Mouse (Mus musculus) embryonic fibroblast, embryonic 13.5 days (primary cell): ENCODE data around the gene H2-DMb2. TPM values are rescaled to one million over a fixed set of nuclear protein-coding genes. Genes with fewer than 3 reads are reported as not detected.

Source experiments
- H3K27ac ChIP-seq: 2 replicates; pipeline ENCODE4 v1.5.1; 2012; ENCODE audit warnings: low read length, control low read depth, inconsistent platforms; ENCODE audit not compliant: insufficient read depth
- H3K4me1 ChIP-seq: 2 replicates; pipeline ENCODE4 v1.6.1; 2011; ENCODE audit warnings: low read length; ENCODE audit not compliant: control insufficient read depth, insufficient read depth
- H3K4me3 ChIP-seq: 2 replicates; pipeline ENCODE4 v1.5.1; 2011; ENCODE audit warnings: mild to moderate bottlenecking, control low read depth, low read length; ENCODE audit not compliant: insufficient read depth
- CTCF ChIP-seq: IDR thresholded peaks from 2 replicates; pipeline ENCODE4 v1.5.1; 2011; ENCODE audit warnings: mild to moderate bottlenecking, control low read depth, low read length, moderate library complexity, borderline replicate concordance; ENCODE audit not compliant: insufficient read depth
- POLR2A ChIP-seq: IDR thresholded peaks from 2 replicates; pipeline ENCODE4 v1.6.1; 2011; ENCODE audit warnings: low read depth, mild to moderate bottlenecking, control low read depth, low read length, moderate library complexity
- polyA plus RNA-seq: library from polyadenylated mRNA; stranded (reverse); fragments of >200 nt; gene quantifications from 2 replicates; pipeline ENCODE4 v1.2.4, GENCODE M21; 2011; ENCODE audit warnings: low read depth; ENCODE audit not compliant: missing spikeins, insufficient read length

The H2-DMb2 gene
- not detected in 2 replicates for polyA plus RNA-seq

DNA sequence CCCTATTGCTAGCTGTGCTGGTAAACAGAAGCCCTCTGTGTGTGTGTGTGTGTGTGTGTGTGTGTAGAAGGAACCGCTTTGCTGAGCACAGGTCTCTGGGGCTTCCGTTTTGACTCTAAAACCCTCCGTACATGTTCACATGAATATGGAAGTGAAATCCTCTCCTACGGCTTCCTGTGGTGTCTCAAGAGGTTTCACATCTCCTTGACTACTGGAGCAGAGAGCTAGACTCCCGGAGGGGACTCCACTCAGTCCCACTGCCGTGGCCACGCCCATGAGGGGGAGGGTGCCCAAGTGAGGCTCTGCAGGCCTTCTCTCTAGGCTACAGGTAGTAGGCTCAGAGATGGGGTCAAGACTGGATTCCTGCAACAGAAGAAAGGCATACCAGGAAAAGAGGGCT lies at the start of gene H2-DMb2:
Gene H2-DMb2, plus strand, starts transcription at position 275 of the 400 bp plus-strand sequence.
- Histone ChIP-seq H3K27ac (no peak within 1 kb of the TSS), H3K4me1 (peaks cover 5% of the 10 kb centered on the region; the same call in 1 of the 2 replicates), H3K4me3 (no peak within 1 kb of the TSS)
- TF ChIP-seq POLR2A: no peak
- TF ChIP-seq CTCF: no peak

DNA sequence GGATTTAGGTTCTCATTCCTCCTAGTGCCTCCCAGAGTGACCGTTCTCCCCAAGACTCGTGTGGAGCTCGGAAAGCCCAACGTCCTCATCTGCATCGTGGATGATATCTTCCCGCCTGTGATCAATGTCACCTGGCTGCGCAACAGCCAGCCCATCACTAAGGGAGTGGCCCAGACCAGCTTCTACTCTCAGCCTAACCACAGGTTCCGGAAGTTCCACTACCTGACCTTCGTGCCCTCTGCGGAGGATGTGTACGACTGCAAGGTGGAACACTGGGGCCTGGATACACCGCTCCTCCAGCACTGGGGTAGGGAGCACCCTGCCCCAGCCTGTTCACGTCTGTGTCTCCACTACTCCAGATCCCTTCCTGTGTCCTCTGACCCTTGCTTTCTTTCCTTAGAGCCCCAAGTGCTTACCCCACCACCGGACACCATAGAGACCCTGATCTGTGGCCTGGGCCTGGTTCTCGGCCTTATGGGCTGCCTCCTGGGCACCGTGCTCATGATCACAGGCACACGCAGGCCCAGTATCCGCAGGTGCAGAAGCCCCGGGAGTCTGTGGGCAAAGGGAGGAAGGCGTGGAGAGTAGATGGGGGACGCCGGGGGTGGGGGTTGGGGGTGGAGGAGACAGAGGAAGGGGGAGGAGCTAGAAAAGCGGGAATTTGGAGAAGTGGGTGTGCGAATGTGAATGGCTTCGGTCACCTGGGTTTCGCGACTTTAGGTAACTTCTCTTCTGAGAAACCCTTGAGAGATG lies 48.6 kb upstream of the H2-DMb2 start:
- Histone ChIP-seq H3K27ac (no peak overlapping the region), H3K4me1 (no peaks in the 10 kb centered on the region), H3K4me3 (no peak overlapping the region)
- no peak for TF ChIP-seq POLR2A
- no peak for TF ChIP-seq CTCF

DNA sequence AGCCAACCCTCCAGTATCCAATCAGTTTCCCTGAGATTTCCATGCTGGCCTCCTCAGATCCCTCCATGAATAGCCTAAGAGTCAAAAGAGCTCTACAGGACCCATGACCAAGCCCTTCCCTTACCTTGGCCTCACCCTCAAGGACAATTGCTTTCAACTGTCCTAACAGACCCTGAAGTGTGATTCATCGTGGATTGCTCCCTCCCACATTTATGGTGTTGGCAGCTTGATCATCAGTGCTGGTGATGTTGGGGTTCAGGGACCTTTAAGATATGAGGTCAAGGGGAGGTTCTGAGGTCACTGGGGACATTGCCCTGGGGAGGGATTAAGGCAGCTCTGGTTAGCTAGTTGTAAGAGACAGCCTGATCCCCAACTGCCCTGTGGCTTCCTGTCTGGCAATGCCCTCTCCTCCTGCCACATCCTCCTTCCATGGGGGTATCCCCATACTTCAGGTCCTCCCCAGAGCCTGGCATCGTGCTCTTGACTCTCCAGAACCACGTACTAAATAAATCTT lies 46.6 kb upstream of the H2-DMb2 start:
- no peak overlapping the region for H3K27ac ChIP-seq
- no peak for TF ChIP-seq POLR2A
- TF ChIP-seq CTCF: no peak
- no peaks in the 10 kb centered on the region for H3K4me1 ChIP-seq

DNA sequence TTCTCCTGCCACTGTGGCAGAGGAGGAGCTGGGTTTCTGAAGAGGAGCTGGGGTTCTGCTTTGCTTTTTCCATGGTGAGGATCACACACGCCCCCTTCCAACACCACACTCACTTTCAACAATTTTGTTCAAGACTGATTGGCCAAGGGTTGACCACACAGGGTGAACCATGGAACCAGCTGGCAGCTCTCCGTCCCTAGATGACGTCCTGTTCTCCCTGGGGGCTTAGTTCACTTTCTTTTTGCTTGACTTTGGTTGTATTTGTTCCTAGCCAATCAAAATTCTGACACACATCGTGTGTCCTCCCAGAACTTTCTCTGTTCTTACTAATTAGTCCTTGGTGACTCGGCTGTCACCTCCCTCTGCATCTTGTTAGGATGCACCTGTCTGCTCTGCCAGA lies 45.8 kb upstream of the H2-DMb2 start:
- Histone ChIP-seq H3K27ac (no peak overlapping the region), H3K4me3 (no peak overlapping the region), H3K4me1 (no peaks in the 10 kb centered on the region)
- TF ChIP-seq CTCF (no peak), POLR2A (no peak)

More for the DNA sequence above, 46.6 kb upstream of the H2-DMb2 start:
- H3K4me3 ChIP-seq: no peak overlapping the region

DNA sequence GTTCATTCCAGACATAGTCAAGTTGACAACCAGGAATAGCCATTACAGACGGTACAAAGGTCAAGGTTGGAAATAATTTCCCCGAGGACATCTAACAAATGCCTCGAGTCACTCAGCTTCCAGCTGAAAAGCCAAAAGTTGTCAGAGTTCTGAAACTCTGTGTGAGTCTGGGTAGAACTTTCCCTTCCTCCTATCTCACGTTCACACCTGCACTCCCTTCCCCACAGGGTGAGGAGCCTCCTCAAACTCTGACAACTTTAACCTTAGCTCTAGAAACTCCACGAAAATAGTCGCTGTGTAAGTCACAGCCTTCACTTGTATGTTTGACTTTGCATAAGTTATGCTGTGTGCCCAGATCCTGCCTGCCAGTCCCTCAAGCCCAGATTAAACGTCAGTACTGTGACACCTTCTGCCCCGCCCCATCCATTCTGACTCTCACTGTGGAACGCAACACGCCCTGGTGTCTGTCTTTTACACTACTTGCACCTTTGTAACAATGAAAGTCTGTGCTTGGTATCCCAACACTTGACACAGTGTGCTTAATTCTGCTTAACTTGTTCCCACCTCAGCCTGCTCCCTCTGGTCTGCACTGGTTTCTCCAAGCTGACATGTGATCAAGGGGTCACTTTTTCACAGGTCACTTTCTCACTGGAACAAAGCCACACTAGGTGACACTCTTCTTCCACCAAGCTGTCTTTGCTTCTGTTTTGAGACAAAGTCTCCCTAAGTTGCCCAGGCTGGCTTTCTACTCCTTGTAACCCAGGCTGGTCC lies 44.2 kb upstream of the H2-DMb2 start:
- TF ChIP-seq POLR2A (no peak), CTCF (no peak)
- Histone ChIP-seq H3K4me3 (no peak overlapping the region), H3K4me1 (no peaks in the 10 kb centered on the region), H3K27ac (no peak overlapping the region)

DNA sequence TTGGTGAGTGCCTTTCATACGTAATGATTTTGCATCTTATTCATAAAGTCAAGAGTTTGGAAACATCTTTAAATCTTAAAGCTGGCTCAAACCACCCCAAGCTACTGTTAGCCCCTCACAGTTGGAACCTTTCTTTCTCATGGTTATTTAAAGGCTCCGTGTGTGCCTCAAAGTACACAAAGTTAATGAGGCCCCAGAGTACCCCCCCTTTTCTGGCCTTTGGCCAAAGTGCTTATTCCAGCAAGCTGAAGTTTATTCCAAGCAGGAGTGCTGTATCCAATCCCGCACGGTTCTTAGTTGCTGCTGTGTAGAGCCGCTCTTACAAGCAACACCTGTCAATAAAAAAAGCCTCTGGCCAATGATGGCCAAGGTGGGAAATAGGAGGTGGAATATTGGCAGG lies 43.6 kb upstream of the H2-DMb2 start:
- Histone ChIP-seq H3K4me1 (no peaks in the 10 kb centered on the region), H3K4me3 (no peak overlapping the region)

DNA sequence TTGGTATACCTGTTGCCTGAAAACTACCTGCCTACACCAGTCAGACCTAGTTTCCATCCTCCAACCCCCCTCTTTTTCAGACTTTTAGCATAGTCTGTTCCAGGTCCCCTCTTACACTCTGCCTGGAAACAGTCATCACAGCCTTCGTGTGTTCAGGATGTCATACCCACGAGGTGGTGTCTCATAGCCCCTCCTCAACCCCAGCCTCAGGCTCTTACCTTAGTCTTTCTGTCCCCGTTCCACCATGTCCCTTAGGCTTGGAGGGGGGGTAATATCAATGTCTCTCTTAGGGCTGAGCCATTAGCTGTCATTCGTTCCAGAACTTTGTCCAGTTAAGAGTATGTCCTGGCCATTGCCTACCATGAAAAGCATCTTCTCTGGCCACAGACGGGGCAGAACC lies 41.9 kb upstream of the H2-DMb2 start:
- Histone ChIP-seq H3K27ac (no peak overlapping the region), H3K4me1 (no peaks in the 10 kb centered on the region), H3K4me3 (no peak overlapping the region)
- TF ChIP-seq CTCF (no peak), POLR2A (no peak)

More for the DNA sequence above, 43.6 kb upstream of the H2-DMb2 start:
- no peak for TF ChIP-seq POLR2A
- TF ChIP-seq CTCF: no peak
- no peak overlapping the region for H3K27ac ChIP-seq

DNA sequence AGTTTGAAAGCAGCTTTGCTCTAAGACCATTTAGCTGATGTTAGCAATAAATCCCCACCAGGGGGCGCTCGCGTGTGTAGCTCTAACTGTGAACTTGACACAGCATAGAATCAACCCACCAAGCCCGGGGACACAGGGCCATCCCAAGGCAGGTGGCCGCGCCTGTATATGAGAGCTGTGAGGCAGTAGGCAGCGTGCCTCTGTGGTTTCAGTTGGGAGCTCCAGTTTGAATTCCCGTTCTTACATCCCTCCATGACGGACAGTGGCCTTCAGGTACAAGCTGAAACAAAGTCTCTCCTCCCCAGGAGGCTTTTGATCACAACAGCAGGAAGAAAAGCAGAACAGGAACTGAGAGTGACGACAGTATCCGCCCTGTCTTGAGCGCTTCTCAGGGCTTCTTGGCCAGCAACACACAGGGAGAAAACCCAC lies 41.5 kb upstream of the H2-DMb2 start:
- no peak overlapping the region for H3K4me3 ChIP-seq
- no peak overlapping the region for H3K27ac ChIP-seq
- TF ChIP-seq CTCF (0 out of 2 replicates have a peak, but pooled peaks have one; percentile 23), POLR2A (no peak)
- H3K4me1 ChIP-seq: no peaks in the 10 kb centered on the region

DNA sequence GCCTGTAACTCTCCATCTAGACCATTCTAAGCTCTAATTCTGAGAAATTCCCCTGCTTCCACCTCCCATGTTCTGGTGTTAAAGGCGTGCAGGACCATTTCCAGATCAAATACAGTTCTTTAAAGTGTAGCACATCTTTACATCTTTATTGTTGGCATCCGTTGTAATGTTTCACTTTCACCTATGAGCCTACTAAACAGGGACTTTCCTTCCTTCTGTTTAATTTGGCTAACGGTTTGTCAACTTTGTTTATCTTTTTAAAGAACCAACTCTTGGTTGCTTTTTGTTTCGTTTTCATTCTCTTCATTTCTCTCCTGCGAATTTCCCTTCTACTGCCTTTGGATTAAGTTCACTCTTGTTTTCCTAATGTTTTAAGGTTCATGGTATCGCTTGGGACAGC lies 40.3 kb upstream of the H2-DMb2 start:
- no peaks in the 10 kb centered on the region for H3K4me1 ChIP-seq
- no peak for TF ChIP-seq POLR2A
- no peak for TF ChIP-seq CTCF
- no peak overlapping the region for H3K27ac ChIP-seq
- H3K4me3 ChIP-seq: no peak overlapping the region
